Mouse (Mus musculus): Measurements from ENCODE around the gene Limch1. TPM values are rescaled to one million over a fixed set of nuclear protein-coding genes. Genes with fewer than 3 reads are reported as not detected.

The Limch1 gene
- polyA plus RNA-seq, 1 experiment from 2014 or later, result 1.5 TPM

DNA sequence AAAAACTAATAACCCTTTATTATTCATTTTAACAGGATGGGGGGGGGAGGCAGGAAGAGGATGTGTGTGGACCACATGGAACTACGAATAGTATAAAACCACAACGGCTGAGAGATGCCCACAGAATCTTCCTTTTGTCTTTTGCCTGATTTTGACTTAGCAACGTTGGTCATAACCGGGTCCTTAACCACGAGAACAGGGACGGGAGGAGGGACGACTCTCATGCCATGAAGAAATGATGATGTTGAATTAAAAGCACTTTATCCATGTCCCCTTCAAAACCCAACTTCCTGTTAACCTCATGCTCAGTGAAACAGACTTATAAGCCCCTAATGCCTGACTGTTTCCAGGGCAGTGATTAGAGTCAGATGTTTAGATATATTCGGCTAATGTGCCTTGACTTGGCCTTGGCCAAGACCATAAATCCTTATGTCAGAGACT lies 41.0 kb downstream of the Limch1 start:
- Histone ChIP-seq H3K27me3 (ENCODE audit: control insufficient read depth, insufficient read depth, low read depth, low read length) (no peaks in the 10 kb centered on the region), H3K9ac (ENCODE audit: low read depth, low read length) (no peak overlapping the region), H3K4me1 (ENCODE audit: control insufficient read depth, low read depth, low read length) (no peaks in the 10 kb centered on the region), H3K27ac (ENCODE audit: low read length) (no peak overlapping the region), H3K4me2 (ENCODE audit: low read depth, low read length) (no peak overlapping the region), H3K9me3 (replicated peaks; ENCODE audit: control insufficient read depth, low read length) (no peaks in the 10 kb centered on the region), H3K36me3 (ENCODE audit: control insufficient read depth, insufficient read depth) (no peaks in the 10 kb centered on the region), H3K4me3 (ENCODE audit: low read depth, low read length) (no peak overlapping the region)
- WGBS (ENCODE audit: insufficient replicate concordance), result 23% methylated on average over 8 of the region's 8 CpGs
- no peak for ATAC-seq (ENCODE audit: low read depth)

DNA sequence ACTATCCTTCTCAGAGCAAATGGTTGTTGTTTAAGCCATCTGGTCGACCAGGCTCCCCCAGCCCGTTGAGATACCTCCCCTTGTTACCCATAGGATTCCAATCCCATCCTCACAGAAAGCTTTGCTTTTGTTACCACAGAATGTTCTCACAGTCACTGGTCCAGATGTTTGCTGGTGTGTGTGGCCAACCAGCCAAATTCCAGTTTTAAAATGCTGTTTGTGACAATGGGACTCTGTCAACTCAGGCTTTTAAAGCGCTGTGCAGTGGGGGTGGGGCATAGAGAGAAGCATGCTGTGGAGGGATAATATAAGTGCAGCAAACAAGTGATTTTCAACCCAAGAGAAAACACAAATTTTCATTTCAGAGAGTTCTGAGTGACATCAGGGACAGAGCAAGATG lies 43.4 kb downstream of the Limch1 start:
- no peak overlapping the region for H3K4me2 ChIP-seq (ENCODE audit: low read depth, low read length)
- no peaks in the 10 kb centered on the region for H3K27me3 ChIP-seq (ENCODE audit: control insufficient read depth, insufficient read depth, low read depth, low read length)
- no peak overlapping the region for H3K9ac ChIP-seq (ENCODE audit: low read depth, low read length)
- WGBS (ENCODE audit: insufficient replicate concordance), result 55% methylated on average over 3 of the region's 3 CpGs
- no peaks in the 10 kb centered on the region for H3K9me3 ChIP-seq (replicated peaks; ENCODE audit: control insufficient read depth, low read length)
- no peak overlapping the region for H3K4me3 ChIP-seq (ENCODE audit: low read depth, low read length)
- H3K4me1 ChIP-seq (ENCODE audit: control insufficient read depth, low read depth, low read length), result no peaks in the 10 kb centered on the region
- no peak overlapping the region for H3K27ac ChIP-seq (ENCODE audit: low read length)
- no peaks in the 10 kb centered on the region for H3K36me3 ChIP-seq (ENCODE audit: control insufficient read depth, insufficient read depth)
- ATAC-seq (ENCODE audit: low read depth), result no peak

GRCm38 (mm10) chr5:66791161-66791560 lies 45.5 kb downstream of the Limch1 start:
- Histone ChIP-seq H3K4me1 (ENCODE audit: control insufficient read depth, low read depth, low read length) (no peaks in the 10 kb centered on the region), H3K36me3 (ENCODE audit: control insufficient read depth, insufficient read depth) (no peaks in the 10 kb centered on the region), H3K27ac (ENCODE audit: low read length) (no peak overlapping the region), H3K4me3 (ENCODE audit: low read depth, low read length) (no peak overlapping the region), H3K9ac (ENCODE audit: low read depth, low read length) (no peak overlapping the region), H3K4me2 (ENCODE audit: low read depth, low read length) (no peak overlapping the region), H3K9me3 (replicated peaks; ENCODE audit: control insufficient read depth, low read length) (no peaks in the 10 kb centered on the region), H3K27me3 (ENCODE audit: control insufficient read depth, insufficient read depth, low read depth, low read length) (no peaks in the 10 kb centered on the region)
- 56% methylated on average over 6 of the region's 6 CpGs for WGBS (ENCODE audit: insufficient replicate concordance)
- ATAC-seq (ENCODE audit: low read depth), result no peak

DNA sequence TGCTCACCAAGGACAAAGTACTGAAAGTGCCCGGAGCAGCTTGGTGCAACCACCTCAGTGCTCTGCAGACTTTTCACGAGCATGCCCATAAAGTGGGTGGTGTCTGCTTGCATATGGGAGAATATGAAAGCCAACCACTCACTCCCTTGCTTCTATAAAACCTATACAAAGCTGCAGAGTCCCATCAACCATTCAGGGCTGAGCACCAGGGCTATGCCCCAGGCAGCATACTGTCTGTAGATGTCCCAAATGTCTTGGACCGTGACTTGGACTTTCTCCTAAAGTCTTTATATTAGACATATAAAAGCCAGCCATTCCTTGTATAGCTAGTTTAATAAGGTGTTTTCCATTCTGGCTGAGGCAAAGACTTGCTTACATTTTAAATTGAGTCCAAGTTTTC lies 47.6 kb downstream of the Limch1 start:
- H3K36me3 ChIP-seq (ENCODE audit: control insufficient read depth, insufficient read depth), result no peaks in the 10 kb centered on the region
- no peak for ATAC-seq (ENCODE audit: low read depth)
- no peaks in the 10 kb centered on the region for H3K4me1 ChIP-seq (ENCODE audit: control insufficient read depth, low read depth, low read length)
- H3K9me3 ChIP-seq (replicated peaks; ENCODE audit: control insufficient read depth, low read length), result no peaks in the 10 kb centered on the region
- H3K9ac ChIP-seq (ENCODE audit: low read depth, low read length), result no peak overlapping the region
- WGBS (ENCODE audit: insufficient replicate concordance), result 72% methylated on average over 3 of the region's 3 CpGs
- no peak overlapping the region for H3K4me3 ChIP-seq (ENCODE audit: low read depth, low read length)
- no peaks in the 10 kb centered on the region for H3K27me3 ChIP-seq (ENCODE audit: control insufficient read depth, insufficient read depth, low read depth, low read length)
- H3K4me2 ChIP-seq (ENCODE audit: low read depth, low read length), result no peak overlapping the region
- no peak overlapping the region for H3K27ac ChIP-seq (ENCODE audit: low read length)

DNA sequence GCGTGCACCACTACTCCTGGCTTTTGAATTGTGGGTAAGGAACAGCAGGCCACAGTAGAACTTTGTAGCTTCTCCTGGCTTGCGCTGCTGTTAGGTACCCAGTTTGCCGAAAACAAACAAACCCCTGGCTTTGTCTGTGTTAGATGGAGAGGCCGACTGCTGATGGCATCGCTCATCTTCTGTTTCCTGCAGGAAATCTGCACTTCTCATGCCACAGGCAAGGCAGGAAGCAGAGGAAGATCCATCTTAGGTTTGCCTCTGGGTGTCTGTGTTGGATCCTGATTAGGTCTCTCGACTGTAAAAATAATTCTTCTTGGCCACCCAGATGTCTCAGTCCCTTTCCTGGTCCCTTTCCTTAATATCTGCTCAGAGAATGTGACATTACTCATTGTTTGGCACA lies 51.7 kb downstream of the Limch1 start:
- Histone ChIP-seq H3K4me2 (ENCODE audit: low read depth, low read length) (no peak overlapping the region), H3K36me3 (ENCODE audit: control insufficient read depth, insufficient read depth) (no peaks in the 10 kb centered on the region), H3K4me1 (ENCODE audit: control insufficient read depth, low read depth, low read length) (no peaks in the 10 kb centered on the region), H3K27me3 (ENCODE audit: control insufficient read depth, insufficient read depth, low read depth, low read length) (no peaks in the 10 kb centered on the region), H3K9me3 (replicated peaks; ENCODE audit: control insufficient read depth, low read length) (no peaks in the 10 kb centered on the region), H3K27ac (ENCODE audit: low read length) (no peak overlapping the region), H3K9ac (ENCODE audit: low read depth, low read length) (no peak overlapping the region), H3K4me3 (ENCODE audit: low read depth, low read length) (no peak overlapping the region)
- no peak for ATAC-seq (ENCODE audit: low read depth)
- WGBS (ENCODE audit: insufficient replicate concordance), result 16% methylated on average over 6 of the region's 6 CpGs

GRCm38 (mm10) chr5:66798135-66798534 lies 52.5 kb downstream of the Limch1 start:
- 43% methylated on average over 3 of the region's 3 CpGs for WGBS (ENCODE audit: insufficient replicate concordance)
- no peak overlapping the region for H3K4me2 ChIP-seq (ENCODE audit: low read depth, low read length)
- H3K4me3 ChIP-seq (ENCODE audit: low read depth, low read length), result no peak overlapping the region
- no peak for ATAC-seq (ENCODE audit: low read depth)
- H3K9me3 ChIP-seq (replicated peaks; ENCODE audit: control insufficient read depth, low read length), result no peaks in the 10 kb centered on the region
- H3K27me3 ChIP-seq (ENCODE audit: control insufficient read depth, insufficient read depth, low read depth, low read length), result no peaks in the 10 kb centered on the region
- H3K9ac ChIP-seq (ENCODE audit: low read depth, low read length), result no peak overlapping the region
- H3K36me3 ChIP-seq (ENCODE audit: control insufficient read depth, insufficient read depth), result no peaks in the 10 kb centered on the region
- no peaks in the 10 kb centered on the region for H3K4me1 ChIP-seq (ENCODE audit: control insufficient read depth, low read depth, low read length)
- H3K27ac ChIP-seq (ENCODE audit: low read length), result no peak overlapping the region

DNA sequence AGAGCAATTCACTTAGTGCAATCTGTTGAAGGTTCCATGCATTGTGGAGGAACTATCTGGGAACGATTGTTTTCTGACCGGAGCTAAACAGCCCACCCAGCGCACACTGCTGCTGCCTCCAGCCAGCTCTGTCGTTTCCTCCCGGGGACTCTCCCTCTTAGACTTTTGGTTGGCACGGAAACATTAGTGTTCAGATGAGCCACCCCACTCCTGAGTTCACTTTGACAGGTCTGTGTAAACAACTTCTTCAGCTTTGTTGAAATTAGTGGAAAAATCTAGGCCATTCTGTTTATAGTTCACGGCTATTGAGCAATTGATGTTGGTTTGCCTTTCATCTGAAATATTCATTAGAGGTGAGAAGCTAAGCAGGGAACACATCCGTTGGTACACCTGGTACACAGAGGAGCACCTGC lies 53.0 kb downstream of the Limch1 start:
- no peak overlapping the region for H3K4me2 ChIP-seq (ENCODE audit: low read depth, low read length)
- H3K4me3 ChIP-seq (ENCODE audit: low read depth, low read length), result no peak overlapping the region
- no peak overlapping the region for H3K9ac ChIP-seq (ENCODE audit: low read depth, low read length)
- ATAC-seq (ENCODE audit: low read depth), result peak; percentile 19; the same call in 1 of the 2 replicates
- 23% methylated on average over 8 of the region's 8 CpGs for WGBS (ENCODE audit: insufficient replicate concordance)
- no peaks in the 10 kb centered on the region for H3K27me3 ChIP-seq (ENCODE audit: control insufficient read depth, insufficient read depth, low read depth, low read length)
- H3K4me1 ChIP-seq (ENCODE audit: control insufficient read depth, low read depth, low read length), result no peaks in the 10 kb centered on the region
- H3K9me3 ChIP-seq (replicated peaks; ENCODE audit: control insufficient read depth, low read length), result no peaks in the 10 kb centered on the region
- no peaks in the 10 kb centered on the region for H3K36me3 ChIP-seq (ENCODE audit: control insufficient read depth, insufficient read depth)
- no peak overlapping the region for H3K27ac ChIP-seq (ENCODE audit: low read length)

- no peaks in the 10 kb centered on the region for H3K4me1 ChIP-seq (ENCODE audit: control insufficient read depth, low read depth, low read length)
- no peaks in the 10 kb centered on the region for H3K9me3 ChIP-seq (replicated peaks; ENCODE audit: control insufficient read depth, low read length)
- no peaks in the 10 kb centered on the region for H3K27me3 ChIP-seq (ENCODE audit: control insufficient read depth, insufficient read depth, low read depth, low read length)
- no peak overlapping the region for H3K27ac ChIP-seq (ENCODE audit: low read length)
- no peak overlapping the region for H3K9ac ChIP-seq (ENCODE audit: low read depth, low read length)
- H3K4me3 ChIP-seq (ENCODE audit: low read depth, low read length), result no peak overlapping the region
- no peak overlapping the region for H3K4me2 ChIP-seq (ENCODE audit: low read depth, low read length)
- ATAC-seq (ENCODE audit: low read depth), result no peak
- no peaks in the 10 kb centered on the region for H3K36me3 ChIP-seq (ENCODE audit: control insufficient read depth, insufficient read depth)
- WGBS (ENCODE audit: insufficient replicate concordance), result 5% methylated on average over 9 of the region's 9 CpGs
These were observed 54.6 kb downstream of the Limch1 start for GRCm38 (mm10) chr5:66800243-66800642.

DNA sequence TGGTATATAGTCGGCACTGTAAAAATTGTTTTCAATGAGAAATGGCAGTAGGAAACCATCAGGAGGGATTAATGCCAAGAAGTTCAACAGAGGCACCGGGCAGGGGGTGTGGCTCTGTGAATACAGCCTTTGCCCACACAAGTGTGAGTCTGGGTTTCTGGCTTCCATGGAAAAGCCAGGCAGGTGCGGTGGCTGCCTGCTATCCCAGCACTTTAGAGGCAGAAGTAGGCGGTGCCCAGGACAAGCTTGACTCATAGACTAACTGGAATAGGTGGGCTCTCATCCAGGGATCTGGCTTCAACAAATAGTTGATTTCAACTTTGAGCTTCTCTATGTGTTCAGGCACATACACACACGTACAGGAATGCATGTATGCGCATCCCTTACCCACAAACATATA lies 55.4 kb downstream of the Limch1 start:
- Histone ChIP-seq H3K27ac (ENCODE audit: low read length) (no peak overlapping the region), H3K36me3 (ENCODE audit: control insufficient read depth, insufficient read depth) (no peaks in the 10 kb centered on the region), H3K4me3 (ENCODE audit: low read depth, low read length) (no peak overlapping the region), H3K9me3 (replicated peaks; ENCODE audit: control insufficient read depth, low read length) (no peaks in the 10 kb centered on the region), H3K9ac (ENCODE audit: low read depth, low read length) (no peak overlapping the region), H3K4me1 (ENCODE audit: control insufficient read depth, low read depth, low read length) (no peaks in the 10 kb centered on the region), H3K27me3 (ENCODE audit: control insufficient read depth, insufficient read depth, low read depth, low read length) (no peaks in the 10 kb centered on the region), H3K4me2 (ENCODE audit: low read depth, low read length) (no peak overlapping the region)
- WGBS (ENCODE audit: insufficient replicate concordance), result 57% methylated on average over 6 of the region's 6 CpGs
- no peak for ATAC-seq (ENCODE audit: low read depth)

DNA sequence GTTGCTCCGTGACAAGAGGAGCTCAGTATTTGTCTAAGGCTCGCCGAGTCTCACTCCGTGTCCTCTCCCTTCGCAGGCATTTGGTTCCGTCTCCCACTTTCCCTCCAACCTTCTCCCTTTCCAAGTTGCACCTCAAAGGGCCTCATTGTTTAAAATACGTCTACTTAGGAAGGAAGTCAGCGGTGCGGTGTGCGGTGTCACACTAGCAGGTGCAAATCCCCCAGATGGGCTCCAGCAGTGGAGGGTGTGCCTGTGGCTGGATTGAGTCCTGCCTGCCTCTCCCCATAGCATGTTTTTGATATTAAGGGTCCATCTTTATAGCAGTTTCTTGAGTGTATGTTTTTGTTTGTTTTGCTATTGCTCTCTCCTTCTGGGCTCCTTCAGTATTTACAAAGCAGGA lies 56.6 kb downstream of the Limch1 start:
- no peak overlapping the region for H3K4me3 ChIP-seq (ENCODE audit: low read depth, low read length)
- ATAC-seq (ENCODE audit: low read depth), result no peak
- no peak overlapping the region for H3K9ac ChIP-seq (ENCODE audit: low read depth, low read length)
- H3K36me3 ChIP-seq (ENCODE audit: control insufficient read depth, insufficient read depth), result no peaks in the 10 kb centered on the region
- H3K27me3 ChIP-seq (ENCODE audit: control insufficient read depth, insufficient read depth, low read depth, low read length), result no peaks in the 10 kb centered on the region
- H3K9me3 ChIP-seq (replicated peaks; ENCODE audit: control insufficient read depth, low read length), result no peaks in the 10 kb centered on the region
- no peaks in the 10 kb centered on the region for H3K4me1 ChIP-seq (ENCODE audit: control insufficient read depth, low read depth, low read length)
- H3K4me2 ChIP-seq (ENCODE audit: low read depth, low read length), result no peak overlapping the region
- 33% methylated on average over 10 of the region's 10 CpGs for WGBS (ENCODE audit: insufficient replicate concordance)
- no peak overlapping the region for H3K27ac ChIP-seq (ENCODE audit: low read length)
